Mouse (Mus musculus): ENCODE measurements around the gene Erbb4. TPM values are rescaled to one million over a fixed set of nuclear protein-coding genes. Genes with fewer than 3 reads are reported as not detected.
A peak's percentile ranks its signal among the peaks of the same experiment; 100 is the strongest.

The Erbb4 gene
- polyA plus RNA-seq, 1 experiment from 2014 or later, result 1.0 TPM

DNA sequence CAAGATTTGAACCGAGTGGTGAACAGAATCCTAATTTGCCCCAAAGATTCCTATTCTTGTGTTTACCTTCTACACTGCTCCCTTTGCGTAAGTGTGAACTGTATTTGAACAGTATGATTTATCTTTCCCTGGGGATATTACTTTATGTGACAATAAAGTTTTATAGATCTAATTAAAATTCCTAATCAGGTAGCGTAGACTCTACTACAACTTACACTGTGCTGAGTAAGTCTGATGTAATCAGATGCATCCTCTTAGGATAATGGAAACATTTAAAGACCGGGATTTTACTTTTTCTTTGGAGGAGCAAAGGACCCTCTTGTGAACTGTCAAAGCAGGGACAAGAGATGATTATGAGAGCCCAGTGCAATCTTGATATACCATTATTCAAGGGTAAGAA is 433.2 kb downstream of the Erbb4 start:
- no peaks in the 10 kb centered on the region for H3K9me3 ChIP-seq
- 87% methylated on average over 4 of the region's 4 CpGs for WGBS
- no peaks in the 10 kb centered on the region for H3K36me3 ChIP-seq
- H3K27me3 ChIP-seq, result no peaks in the 10 kb centered on the region
- no peak overlapping the region for H3K9ac ChIP-seq
- H3K4me3 ChIP-seq, result no peak overlapping the region
- H3K4me1 ChIP-seq, result no peaks in the 10 kb centered on the region
- ATAC-seq (ENCODE audit: borderline replicate concordance, extremely low read depth, low FRiP score, low TSS enrichment), result no peak
- H3K27ac ChIP-seq, result no peak overlapping the region
- H3K4me2 ChIP-seq, result no peak overlapping the region

DNA sequence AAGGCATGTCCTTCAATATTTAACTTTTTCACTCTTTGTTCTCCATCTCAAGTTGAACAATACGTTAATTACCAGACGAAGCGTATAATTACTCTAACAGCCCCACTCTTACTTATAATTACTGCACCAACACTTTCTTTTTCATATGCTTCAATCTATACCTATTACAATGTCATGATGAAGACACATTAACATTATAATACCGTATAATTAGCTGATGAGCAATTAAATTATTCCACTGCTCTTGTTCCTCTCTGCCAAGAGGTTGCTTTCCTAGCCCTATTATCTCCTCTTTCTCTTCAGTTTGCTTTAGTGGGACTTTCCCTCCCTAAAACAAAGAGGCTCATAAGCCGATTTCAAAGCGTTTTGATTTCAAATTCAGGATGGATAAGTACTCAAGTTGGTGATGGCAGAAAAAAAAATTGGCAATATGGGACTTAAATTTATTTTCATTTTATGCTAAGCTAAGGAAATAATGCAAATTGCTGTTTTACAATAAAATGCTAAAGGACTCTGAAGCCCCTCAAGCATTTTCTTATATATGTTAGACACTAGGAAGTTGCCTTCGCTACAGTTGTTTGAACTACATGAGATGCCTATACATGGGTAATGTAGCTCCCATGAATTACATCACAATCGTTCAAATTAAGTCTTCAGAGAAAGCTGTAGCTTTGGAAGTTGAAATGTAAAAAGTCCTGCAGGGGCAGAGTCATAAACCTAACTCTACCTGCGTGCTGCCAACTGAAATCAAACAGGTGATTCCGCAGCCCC is 440.8 kb downstream of the Erbb4 start:
- no peaks in the 10 kb centered on the region for H3K4me1 ChIP-seq
- H3K4me2 ChIP-seq, result no peak overlapping the region
- no peaks in the 10 kb centered on the region for H3K9me3 ChIP-seq
- 87% methylated on average over 10 of the region's 10 CpGs for WGBS
- no peak overlapping the region for H3K4me3 ChIP-seq
- no peak for ATAC-seq (ENCODE audit: borderline replicate concordance, extremely low read depth, low FRiP score, low TSS enrichment)
- no peak overlapping the region for H3K27ac ChIP-seq
- H3K36me3 ChIP-seq, result no peaks in the 10 kb centered on the region
- H3K9ac ChIP-seq, result no peak overlapping the region
- H3K27me3 ChIP-seq, result no peaks in the 10 kb centered on the region

- H3K27me3 ChIP-seq, result no peaks in the 10 kb centered on the region
- WGBS, result 64% methylated on average over 3 of the region's 3 CpGs
- H3K36me3 ChIP-seq, result no peaks in the 10 kb centered on the region
- H3K4me3 ChIP-seq, result no peak overlapping the region
- no peak for ATAC-seq (ENCODE audit: borderline replicate concordance, extremely low read depth, low FRiP score, low TSS enrichment)
- no peaks in the 10 kb centered on the region for H3K4me1 ChIP-seq
- no peaks in the 10 kb centered on the region for H3K9me3 ChIP-seq
- H3K9ac ChIP-seq, result no peak overlapping the region
- no peak overlapping the region for H3K4me2 ChIP-seq
- no peak overlapping the region for H3K27ac ChIP-seq
Measured at GRCm38 (mm10) chr1:68590475-68590874, 517.4 kb downstream of the Erbb4 start.

DNA sequence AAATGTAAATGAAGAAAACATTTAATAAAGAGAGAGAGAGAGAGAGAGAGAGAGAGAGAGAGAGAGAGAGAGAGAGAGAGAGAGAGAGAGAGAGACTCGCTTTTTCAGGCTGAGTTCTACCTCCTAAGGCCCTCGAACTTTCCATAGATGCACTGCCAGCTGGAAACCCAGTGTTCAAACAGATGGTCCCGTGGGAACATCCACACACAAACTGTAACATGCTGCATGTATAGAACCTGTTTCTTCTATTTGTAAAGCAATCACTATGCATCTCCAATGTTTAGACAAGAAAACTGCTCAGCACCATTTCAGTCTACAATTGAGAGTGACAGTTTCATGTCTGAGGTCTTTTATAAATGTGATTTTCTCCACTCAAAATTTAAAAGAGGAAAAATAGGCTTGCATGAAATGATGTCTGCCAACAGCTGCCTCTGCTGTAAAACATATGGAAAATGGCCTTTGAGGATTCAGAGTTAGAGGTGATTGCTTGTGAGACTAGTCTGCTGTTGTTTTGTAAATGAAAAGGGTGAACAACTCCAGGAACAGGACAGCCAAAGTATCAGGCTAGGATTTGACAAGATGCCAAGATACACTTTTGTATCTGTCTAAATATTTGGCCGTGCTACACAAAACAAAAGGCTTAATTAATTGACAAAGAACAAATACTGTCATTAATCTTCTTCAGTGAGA is 533.9 kb downstream of the Erbb4 start:
- 44% methylated on average over 4 of the region's 4 CpGs for WGBS

GRCm38 (mm10) chr1:68570924-68571323 is 536.9 kb downstream of the Erbb4 start:
- H3K27ac ChIP-seq, result no peak overlapping the region
- no peak overlapping the region for H3K4me3 ChIP-seq
- WGBS, result 82% methylated on average over 1 of the region's 1 CpGs
- no peaks in the 10 kb centered on the region for H3K36me3 ChIP-seq
- no peaks in the 10 kb centered on the region for H3K27me3 ChIP-seq
- H3K4me1 ChIP-seq, result no peaks in the 10 kb centered on the region
- H3K4me2 ChIP-seq, result no peak overlapping the region
- ATAC-seq (ENCODE audit: borderline replicate concordance, extremely low read depth, low FRiP score, low TSS enrichment), result no peak
- no peak overlapping the region for H3K9ac ChIP-seq
- no peaks in the 10 kb centered on the region for H3K9me3 ChIP-seq

More for the DNA sequence above, 533.9 kb downstream of the Erbb4 start:
- H3K36me3 ChIP-seq, result no peaks in the 10 kb centered on the region
- no peak overlapping the region for H3K9ac ChIP-seq
- no peaks in the 10 kb centered on the region for H3K4me1 ChIP-seq
- H3K27ac ChIP-seq, result no peak overlapping the region
- H3K27me3 ChIP-seq, result no peaks in the 10 kb centered on the region
- H3K4me2 ChIP-seq, result no peak overlapping the region
- no peak overlapping the region for H3K4me3 ChIP-seq
- no peak for ATAC-seq (ENCODE audit: borderline replicate concordance, extremely low read depth, low FRiP score, low TSS enrichment)
- no peaks in the 10 kb centered on the region for H3K9me3 ChIP-seq

DNA sequence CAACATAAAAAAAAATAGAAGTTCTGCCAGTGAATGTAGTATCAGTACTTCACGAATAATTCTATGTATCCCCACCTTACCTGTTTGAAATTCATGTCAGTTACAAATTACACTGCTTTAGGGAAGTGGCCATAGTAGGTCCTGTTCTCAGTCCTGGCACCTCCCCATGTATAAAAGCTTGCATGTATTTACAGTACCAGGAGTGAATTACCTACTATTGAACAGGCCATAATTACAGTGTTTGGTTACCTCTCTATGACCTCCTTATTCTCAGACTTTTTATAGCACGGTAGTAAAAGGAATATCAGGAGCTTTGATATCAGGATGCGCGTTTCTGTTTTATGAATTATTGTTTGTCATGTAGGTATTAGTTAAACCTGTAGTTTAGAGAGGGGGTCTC is 564.9 kb downstream of the Erbb4 start:
- Histone ChIP-seq H3K4me1 (no peaks in the 10 kb centered on the region), H3K9ac (no peak overlapping the region), H3K9me3 (no peaks in the 10 kb centered on the region), H3K36me3 (no peaks in the 10 kb centered on the region), H3K27me3 (no peaks in the 10 kb centered on the region), H3K4me3 (no peak overlapping the region), H3K4me2 (no peak overlapping the region), H3K27ac (no peak overlapping the region)
- ATAC-seq (ENCODE audit: borderline replicate concordance, extremely low read depth, low FRiP score, low TSS enrichment), result no peak
- 83% methylated on average over 4 of the region's 4 CpGs for WGBS

DNA sequence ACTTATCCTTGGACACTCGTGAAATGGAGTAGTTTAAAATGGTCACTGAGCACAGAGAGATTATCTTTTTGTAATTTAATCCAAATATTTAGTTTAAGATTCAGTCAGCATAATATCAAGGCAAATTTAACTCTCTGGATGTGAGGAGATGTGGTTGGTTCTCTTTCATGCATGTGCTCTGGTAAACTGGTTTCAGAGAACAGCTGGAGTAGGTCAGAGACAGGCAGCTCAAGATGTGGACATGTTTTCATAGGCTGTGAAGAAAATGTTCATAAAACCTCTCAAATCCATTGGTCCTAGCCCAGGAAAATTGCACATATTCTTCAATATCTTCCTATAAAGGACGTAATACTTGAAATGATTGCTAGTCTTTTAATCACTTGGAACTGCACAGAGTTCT is 590.0 kb downstream of the Erbb4 start:
- H3K36me3 ChIP-seq, result no peaks in the 10 kb centered on the region
- 37% methylated on average over 2 of the region's 2 CpGs for WGBS
- H3K9me3 ChIP-seq, result no peaks in the 10 kb centered on the region
- H3K27me3 ChIP-seq, result no peaks in the 10 kb centered on the region
- no peak overlapping the region for H3K4me2 ChIP-seq
- H3K4me3 ChIP-seq, result no peak overlapping the region
- no peaks in the 10 kb centered on the region for H3K4me1 ChIP-seq
- no peak overlapping the region for H3K27ac ChIP-seq
- ATAC-seq (ENCODE audit: borderline replicate concordance, extremely low read depth, low FRiP score, low TSS enrichment), result peak; percentile 83; the same call in 1 of the 2 replicates
- H3K9ac ChIP-seq, result no peak overlapping the region

GRCm38 (mm10) chr1:68503873-68504272 is 604.0 kb downstream of the Erbb4 start:
- Histone ChIP-seq H3K9ac (no peak overlapping the region), H3K4me2 (no peak overlapping the region), H3K27me3 (no peaks in the 10 kb centered on the region), H3K4me3 (no peak overlapping the region), H3K27ac (no peak overlapping the region), H3K4me1 (no peaks in the 10 kb centered on the region), H3K9me3 (no peaks in the 10 kb centered on the region), H3K36me3 (no peaks in the 10 kb centered on the region)
- ATAC-seq (ENCODE audit: borderline replicate concordance, extremely low read depth, low FRiP score, low TSS enrichment), result no peak
- WGBS, result 71% methylated on average over 1 of the region's 1 CpGs

GRCm38 (mm10) chr1:68501561-68501960 is 606.3 kb downstream of the Erbb4 start:
- Histone ChIP-seq H3K36me3 (no peaks in the 10 kb centered on the region), H3K9ac (no peak overlapping the region), H3K4me2 (no peak overlapping the region), H3K4me1 (no peaks in the 10 kb centered on the region), H3K9me3 (no peaks in the 10 kb centered on the region), H3K27ac (no peak overlapping the region), H3K27me3 (no peaks in the 10 kb centered on the region), H3K4me3 (no peak overlapping the region)
- ATAC-seq (ENCODE audit: borderline replicate concordance, extremely low read depth, low FRiP score, low TSS enrichment), result no peak
- WGBS, result 43% methylated on average over 4 of the region's 4 CpGs

DNA sequence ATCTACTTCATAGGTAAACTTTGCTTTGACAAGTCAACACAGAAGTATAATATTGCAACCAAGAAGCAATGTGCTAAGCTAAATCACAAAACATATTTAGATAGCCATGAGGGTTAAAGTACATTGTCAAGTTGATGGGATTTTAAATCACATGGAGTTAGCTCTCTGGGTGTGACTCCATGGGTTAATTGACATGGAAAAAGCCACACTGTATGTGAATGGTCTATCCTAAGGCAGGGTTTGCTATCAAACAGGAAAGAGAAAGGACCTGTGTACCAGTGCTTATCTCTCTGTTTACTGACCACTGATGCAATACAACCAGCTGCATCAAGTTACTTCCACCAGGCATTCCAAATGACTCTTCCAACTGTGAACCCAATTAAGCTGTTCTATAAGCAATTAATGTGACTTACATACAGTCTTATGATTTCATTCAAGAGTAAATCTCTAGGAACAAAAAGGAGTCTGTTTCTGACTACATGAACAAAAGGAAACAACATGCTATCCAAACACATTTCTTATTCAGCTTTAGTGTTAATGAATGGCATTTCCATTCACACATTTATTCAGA is 641.4 kb downstream of the Erbb4 start:
- no peak overlapping the region for H3K4me2 ChIP-seq
- H3K27ac ChIP-seq, result no peak overlapping the region
- no peak overlapping the region for H3K4me3 ChIP-seq
- H3K9me3 ChIP-seq, result no peaks in the 10 kb centered on the region
- no peak overlapping the region for H3K9ac ChIP-seq
- no peaks in the 10 kb centered on the region for H3K27me3 ChIP-seq
- H3K4me1 ChIP-seq, result no peaks in the 10 kb centered on the region
- no peaks in the 10 kb centered on the region for H3K36me3 ChIP-seq
- no peak for ATAC-seq (ENCODE audit: borderline replicate concordance, extremely low read depth, low FRiP score, low TSS enrichment)

DNA sequence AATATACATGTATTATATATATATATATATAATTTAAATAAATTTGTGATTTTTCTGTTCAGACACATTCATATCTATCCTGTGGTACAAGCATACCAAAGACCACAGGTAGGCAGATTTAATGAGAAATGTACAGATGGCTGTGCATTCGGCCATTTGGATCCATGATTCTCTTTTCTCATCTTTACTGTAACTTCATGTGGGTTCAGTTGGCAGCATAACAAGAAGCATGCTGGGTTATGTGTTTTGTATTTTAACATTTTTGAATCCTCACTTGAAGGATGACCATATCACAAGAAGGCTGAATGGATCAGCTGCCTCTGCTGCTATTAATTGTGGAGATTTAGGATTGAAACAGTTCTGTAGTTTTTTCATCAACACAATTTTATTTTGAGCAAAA is 656.6 kb downstream of the Erbb4 start:
- Histone ChIP-seq H3K9me3 (no peaks in the 10 kb centered on the region), H3K4me1 (no peaks in the 10 kb centered on the region), H3K27ac (no peak overlapping the region), H3K9ac (no peak overlapping the region), H3K4me2 (no peak overlapping the region), H3K4me3 (no peak overlapping the region), H3K27me3 (no peaks in the 10 kb centered on the region), H3K36me3 (no peaks in the 10 kb centered on the region)
- ATAC-seq (ENCODE audit: borderline replicate concordance, extremely low read depth, low FRiP score, low TSS enrichment), result no peak
- WGBS, result 84% methylated on average over 1 of the region's 1 CpGs

GRCm38 (mm10) chr1:68424336-68424983 is 683.4 kb downstream of the Erbb4 start:
- no peaks in the 10 kb centered on the region for H3K27me3 ChIP-seq
- no peak for ATAC-seq (ENCODE audit: borderline replicate concordance, extremely low read depth, low FRiP score, low TSS enrichment)
- 37% methylated on average over 5 of the region's 5 CpGs for WGBS
- no peaks in the 10 kb centered on the region for H3K4me1 ChIP-seq
- no peak overlapping the region for H3K4me2 ChIP-seq
- H3K36me3 ChIP-seq, result no peaks in the 10 kb centered on the region
- no peaks in the 10 kb centered on the region for H3K9me3 ChIP-seq
- H3K9ac ChIP-seq, result no peak overlapping the region
- H3K4me3 ChIP-seq, result no peak overlapping the region
- H3K27ac ChIP-seq, result no peak overlapping the region

All from lung, embryonic 15.5 days (tissue).